Comparison of ENCODE assay signal across 8 mouse cellular contexts in the genomic region with DNA sequence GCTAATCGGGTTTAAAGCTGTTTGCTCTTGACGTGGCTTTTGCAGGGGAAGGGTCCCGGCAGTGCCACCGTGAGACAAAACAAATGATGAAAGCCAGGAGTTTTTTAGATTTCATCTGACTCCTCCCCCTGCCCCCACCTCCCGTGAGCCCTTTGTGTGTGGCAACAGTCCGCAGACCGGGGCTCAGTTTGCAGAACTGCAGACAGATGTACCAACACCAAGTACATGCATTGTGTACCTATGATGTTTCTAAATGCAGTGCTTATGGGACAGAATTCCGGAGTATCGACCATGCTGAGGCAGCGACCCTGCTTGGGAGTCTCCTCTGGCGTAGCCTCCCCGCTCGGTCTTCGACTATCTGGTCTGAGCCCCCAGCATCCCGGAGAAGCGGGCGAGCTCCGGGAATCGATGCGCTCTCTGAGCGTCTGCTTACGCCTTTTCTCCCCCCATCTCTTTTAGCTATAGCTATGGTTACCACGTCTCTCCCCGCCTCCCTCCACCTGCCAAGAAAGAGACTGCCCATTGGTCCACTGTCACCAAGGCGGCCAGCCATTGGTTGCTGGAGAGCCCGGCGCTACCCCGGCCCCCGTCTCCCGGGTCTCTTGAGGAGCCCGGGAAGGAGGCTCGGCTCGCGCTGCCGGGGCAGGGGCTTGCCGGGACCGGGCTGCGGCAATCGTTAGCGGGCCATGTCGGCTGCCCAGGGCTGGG. TPM values are rescaled to one million over a fixed set of nuclear protein-coding genes. Genes with fewer than 3 reads are reported as not detected.
A peak's percentile ranks its signal among the peaks of the same experiment; 100 is the strongest.
DNase-seq lines count a peak whose midpoint lies in the region; ATAC-seq and TF ChIP-seq lines count a peak whose summit lies in the region.

Gene Klhdc10, plus strand, starts transcription at position 561 of the 708 bp plus-strand sequence.

- H3K4me2 ChIP-seq in heart, embryonic 15.5 days: peak within 1 kb of the TSS; percentile 64
- H3K4me2 ChIP-seq in liver, embryonic 14.5 days (ENCODE audit: low read depth): peak within 1 kb of the TSS; percentile 89
- peak within 1 kb of the TSS; percentile 44 for H3K4me2 ChIP-seq in neural tube, embryonic 11.5 days (ENCODE audit: low read depth)
- H3K4me2 ChIP-seq in stomach, postnatal 0 days (replicated peaks; ENCODE audit: low read depth): peak within 1 kb of the TSS; percentile 62

- peak within 1 kb of the TSS; percentile 79 for H3K9ac ChIP-seq in heart, embryonic 15.5 days
- peak within 1 kb of the TSS; percentile 92 for H3K9ac ChIP-seq in liver, embryonic 14.5 days (replicated peaks)
- H3K9ac ChIP-seq in neural tube, embryonic 11.5 days (ENCODE audit: low read length): peak within 1 kb of the TSS; percentile 84
- H3K9ac ChIP-seq in stomach, postnatal 0 days (ENCODE audit: low read length): peak within 1 kb of the TSS; percentile 91

- peak within 1 kb of the TSS; percentile 94 for H3K27ac ChIP-seq in forebrain, embryonic 10.5 days
- H3K27ac ChIP-seq in heart, embryonic 15.5 days: peak within 1 kb of the TSS; percentile 94
- peak within 1 kb of the TSS; percentile 69 for H3K27ac ChIP-seq in liver, embryonic 14.5 days
- peak within 1 kb of the TSS; percentile 88 for H3K27ac ChIP-seq in neural tube, embryonic 11.5 days (ENCODE audit: low read depth, low read length)
- H3K27ac ChIP-seq in stomach, postnatal 0 days (replicated peaks): peak within 1 kb of the TSS; percentile 94

- peaks cover 30% of the 10 kb centered on the region for H3K4me1 ChIP-seq in forebrain, embryonic 10.5 days
- H3K4me1 ChIP-seq in heart, embryonic 15.5 days (replicated peaks): peaks cover 3% of the 10 kb centered on the region; the same call in 1 of the 2 replicates
- H3K4me1 ChIP-seq in liver, embryonic 14.5 days (replicated peaks; ENCODE audit: control insufficient read depth in 2 of 2, insufficient read depth in 2 of 2, low read length in 1 of 2): peaks cover 0 to 9% of the 10 kb centered on the region in 2 experiments; a peak in 3 of 4 replicates
- no peaks in the 10 kb centered on the region for H3K4me1 ChIP-seq in neural tube, embryonic 11.5 days (ENCODE audit: control insufficient read depth, insufficient read depth, low read length)
- no peaks in the 10 kb centered on the region for H3K4me1 ChIP-seq in stomach, postnatal 0 days (replicated peaks; ENCODE audit: control insufficient read depth, insufficient read depth)

- peak within 1 kb of the TSS; percentile 86 for H3K4me3 ChIP-seq in forebrain, embryonic 10.5 days
- H3K4me3 ChIP-seq in heart, embryonic 15.5 days: peak within 1 kb of the TSS; percentile 63
- H3K4me3 ChIP-seq in liver, embryonic 14.5 days (ENCODE audit: insufficient read depth in 1 of 2, low read depth in 2 of 2, low read length in 2 of 2): peak within 1 kb of the TSS; percentile 87 to 96
- H3K4me3 ChIP-seq in neural tube, embryonic 11.5 days (ENCODE audit: low read depth, low read length): peak within 1 kb of the TSS; percentile 82
- H3K4me3 ChIP-seq in stomach, postnatal 0 days (ENCODE audit: low read depth, low read length): peak within 1 kb of the TSS; percentile 99

- H3K36me3 ChIP-seq in forebrain, embryonic 10.5 days (replicated peaks): peaks cover 1% of the 10 kb centered on the region; the same call in 1 of the 2 replicates
- H3K36me3 ChIP-seq in heart, embryonic 15.5 days: no peaks in the 10 kb centered on the region
- no peaks in the 10 kb centered on the region for H3K36me3 ChIP-seq in liver, embryonic 14.5 days (replicated peaks; ENCODE audit: control insufficient read depth, insufficient read depth, low read depth)
- no peaks in the 10 kb centered on the region for H3K36me3 ChIP-seq in neural tube, embryonic 11.5 days (ENCODE audit: control insufficient read depth, insufficient read depth, low read length)
- H3K36me3 ChIP-seq in stomach, postnatal 0 days (ENCODE audit: control insufficient read depth, insufficient read depth, low read length): no peaks in the 10 kb centered on the region

- H3K27me3 ChIP-seq in forebrain, embryonic 10.5 days (ENCODE audit: poor library complexity, severe bottlenecking): no peaks in the 10 kb centered on the region
- no peaks in the 10 kb centered on the region for H3K27me3 ChIP-seq in heart, embryonic 15.5 days
- no peaks in the 10 kb centered on the region for H3K27me3 ChIP-seq in liver, embryonic 14.5 days (ENCODE audit: control insufficient read depth, insufficient read depth, low read length)
- H3K27me3 ChIP-seq in neural tube, embryonic 11.5 days (ENCODE audit: control insufficient read depth, insufficient read depth, low read length): no peaks in the 10 kb centered on the region
- H3K27me3 ChIP-seq in stomach, postnatal 0 days (ENCODE audit: control insufficient read depth, insufficient read depth, low read length): no peaks in the 10 kb centered on the region

- no peaks in the 10 kb centered on the region for H3K9me3 ChIP-seq in forebrain, embryonic 10.5 days
- H3K9me3 ChIP-seq in heart, embryonic 15.5 days (replicated peaks): no peaks in the 10 kb centered on the region
- H3K9me3 ChIP-seq in liver, embryonic 14.5 days (ENCODE audit: control insufficient read depth, low read length): no peaks in the 10 kb centered on the region
- no peaks in the 10 kb centered on the region for H3K9me3 ChIP-seq in neural tube, embryonic 11.5 days (ENCODE audit: control insufficient read depth, low read length)
- H3K9me3 ChIP-seq in stomach, postnatal 0 days (ENCODE audit: control insufficient read depth, low read length): no peaks in the 10 kb centered on the region

- peak; percentile 100 for ATAC-seq in heart, embryonic 15.5 days (replicated peaks; ENCODE audit: insufficient number of reproducible peaks, insufficient read depth, low FRiP score, low read depth)
- peak; percentile 100 for ATAC-seq in liver, embryonic 14.5 days (ENCODE audit: insufficient read depth)
- ATAC-seq in neural tube, embryonic 11.5 days (ENCODE audit: insufficient read depth, low FRiP score, low TSS enrichment): peak; percentile 99
- ATAC-seq in stomach, postnatal 0 days (ENCODE audit: low FRiP score, low TSS enrichment): peak; percentile 99

- DNase-seq in CD8-positive naive resting alpha-beta T cell, adult 2 months (ENCODE audit: low read depth in 2 of 2, low spot score in 2 of 2): peak; percentile 100
- peak; percentile 96 for DNase-seq in c-Kit-positive CD71-negative TER-119-negative erythroid progenitor cells, embryonic 14.5 days (ENCODE audit: low read depth)
- peak; percentile 100 for DNase-seq in forebrain, embryonic 10.5 days (ENCODE audit: extremely low spot score, low spot score)
- peak; percentile 99 to 100 for DNase-seq in kidney, postnatal 25 days
- peak; percentile 94 to 95 (median 95) for DNase-seq in liver, embryonic 14.5 days (ENCODE audit: low read depth in 3 of 3, low spot score in 3 of 3)
- DNase-seq in neural tube, embryonic 11.5 days (ENCODE audit: low spot score): peak; percentile 100
- DNase-seq in stomach, postnatal 0 days (ENCODE audit: low spot score): peak; percentile 97

- no peak for TF ChIP-seq CTCF in liver, embryonic 14.5 days (IDR thresholded peaks at IDR 0.05; ENCODE audit: low read depth)
- TF ChIP-seq CTCF in stomach, postnatal 0 days (IDR thresholded peaks at IDR 0.05; ENCODE audit: low read depth): no peak

- under 1% methylated on average over 41 of the region's 41 CpGs for WGBS in forebrain, embryonic 10.5 days
- under 1% methylated on average over 41 of the region's 41 CpGs for WGBS in heart, embryonic 15.5 days
- WGBS in liver, embryonic 14.5 days (ENCODE audit: insufficient replicate concordance): under 1% methylated on average over 41 of the region's 41 CpGs
- WGBS in neural tube, embryonic 11.5 days: under 1% methylated on average over 35 of the region's 41 CpGs
- under 1% methylated on average over 41 of the region's 41 CpGs for WGBS in stomach, postnatal 0 days

- peak; percentile 73 for TF ChIP-seq EP300 in liver, embryonic 14.5 days (IDR thresholded peaks at IDR 0.05; ENCODE audit: low read depth)
- peak; percentile 97 for TF ChIP-seq EP300 in stomach, postnatal 0 days (optimal IDR thresholded peaks at IDR 0.05)

RNA-seq across cellular contexts. Expression of gene Klhdc10, which starts in this region (rescaled TPM):
- polyA plus RNA-seq in forebrain, embryonic 10.5 days (2016; fragmentation: Nextera tagmentation; extraction: Ambion mirVana): 27.2 and 27.5 TPM in 2 replicates
- polyA plus RNA-seq in heart, embryonic 15.5 days (2015; fragmentation: Nextera tagmentation; extraction: Ambion mirVana): 14.8 and 19.5 TPM in 2 replicates
- polyA plus RNA-seq in liver, embryonic 14.5 days (2012; rRNA removed): 8.0 and 12.8 TPM in 2 replicates
- polyA plus RNA-seq in liver, embryonic 14.5 days (2014; fragmentation: Nextera tagmentation; extraction: Ambion mirVana): 8.9 and 9.4 TPM in 2 replicates
- 33.9 and 38.8 TPM in 2 replicates for polyA plus RNA-seq in neural tube, embryonic 11.5 days (2014; fragmentation: Nextera tagmentation; extraction: Ambion mirVana)
- polyA plus RNA-seq in stomach, postnatal 0 days (2015; fragmentation: Nextera tagmentation; extraction: Ambion mirVana): 6.0 and 6.3 TPM in 2 replicates

Comparison
In these comparisons a context has a peak if more than half of its experiments do, and no peak if none do; other contexts are left out.
1. Peak in every context shown above with its lines: DNase-seq, ATAC-seq, H3K4me3 ChIP-seq and H3K27ac ChIP-seq.